Mouse (Mus musculus): ENCODE measurements at regions not wholly inside any gene's neighbourhood (a gene's known extent, or its start where the extent isn't known, plus 50 kb on each side); places are given as distances from the start of the nearest gene placed in this dataset.

- Histone ChIP-seq H3K27ac (ENCODE audit: control insufficient read depth, low read depth, low read length) (no peak overlapping the region), H3K27me3 (ENCODE audit: control insufficient read depth in 1 of 2, insufficient read depth in 2 of 2, low read length in 2 of 2) (no peaks in the 10 kb centered on the region), H3K9ac (ENCODE audit: control insufficient read depth, low read depth, low read length, poor library complexity, severe bottlenecking) (no peak overlapping the region), H3K9me3 (replicated peaks; ENCODE audit: insufficient read depth, low read length) (no peaks in the 10 kb centered on the region), H3K4me3 (ENCODE audit: control insufficient read depth in 1 of 2, insufficient read depth in 1 of 2, low read depth in 2 of 2, low read length in 2 of 2) (no peak overlapping the region), H3K4me1 (ENCODE audit: control insufficient read depth in 1 of 2, insufficient read depth in 2 of 2, low read length in 2 of 2) (no peaks in the 10 kb centered on the region), H3K79me2 (ENCODE audit: control insufficient read depth, insufficient read depth, low read length, poor library complexity) (no peaks in the 10 kb centered on the region), H3K36me3 (ENCODE audit: control insufficient read depth in 1 of 2, insufficient read depth in 2 of 2, low read length in 2 of 2) (no peaks in the 10 kb centered on the region)
- TF ChIP-seq E2F4 (IDR thresholded peaks at IDR 0.05; ENCODE audit: borderline replicate concordance, low read depth, low read length) (no peak), KAT2A (conservative IDR thresholded peaks at IDR 0.05; ENCODE audit: low read depth, low read length) (no peak), RAD21 (IDR thresholded peaks at IDR 0.05; ENCODE audit: low read depth, low read length) (no peak), CHD1 (IDR thresholded peaks at IDR 0.05; ENCODE audit: low read depth, low read length) (no peak), ZC3H11A (IDR thresholded peaks at IDR 0.05; ENCODE audit: low read depth, low read length) (no peak), NELFE (IDR thresholded peaks at IDR 0.05; ENCODE audit: low read depth, low read length) (no peak), MAX (IDR thresholded peaks at IDR 0.05; ENCODE audit: low read length) (no peak), MEF2A (IDR thresholded peaks at IDR 0.05; ENCODE audit: extremely low read depth, insufficient replicate concordance, low read depth, low read length, poor library complexity, severe bottlenecking) (no peak), USF1 (IDR thresholded peaks at IDR 0.05; ENCODE audit: low read depth, low read length) (no peak), NRF1 (IDR thresholded peaks at IDR 0.05; ENCODE audit: insufficient read depth, low read depth, low read length, poor library complexity, severe bottlenecking) (no peak), GABPA (IDR thresholded peaks at IDR 0.05; ENCODE audit: low read depth, low read length) (no peak), MAFK (IDR thresholded peaks at IDR 0.05; ENCODE audit: borderline replicate concordance, low read depth, low read length) (no peak)
- no peak for DNase-seq (ENCODE audit: low read depth, low spot score)
Observed at GRCm38 (mm10) chr5:83651329-83651728, 296.3 kb upstream of the Tecrl start.

DNA sequence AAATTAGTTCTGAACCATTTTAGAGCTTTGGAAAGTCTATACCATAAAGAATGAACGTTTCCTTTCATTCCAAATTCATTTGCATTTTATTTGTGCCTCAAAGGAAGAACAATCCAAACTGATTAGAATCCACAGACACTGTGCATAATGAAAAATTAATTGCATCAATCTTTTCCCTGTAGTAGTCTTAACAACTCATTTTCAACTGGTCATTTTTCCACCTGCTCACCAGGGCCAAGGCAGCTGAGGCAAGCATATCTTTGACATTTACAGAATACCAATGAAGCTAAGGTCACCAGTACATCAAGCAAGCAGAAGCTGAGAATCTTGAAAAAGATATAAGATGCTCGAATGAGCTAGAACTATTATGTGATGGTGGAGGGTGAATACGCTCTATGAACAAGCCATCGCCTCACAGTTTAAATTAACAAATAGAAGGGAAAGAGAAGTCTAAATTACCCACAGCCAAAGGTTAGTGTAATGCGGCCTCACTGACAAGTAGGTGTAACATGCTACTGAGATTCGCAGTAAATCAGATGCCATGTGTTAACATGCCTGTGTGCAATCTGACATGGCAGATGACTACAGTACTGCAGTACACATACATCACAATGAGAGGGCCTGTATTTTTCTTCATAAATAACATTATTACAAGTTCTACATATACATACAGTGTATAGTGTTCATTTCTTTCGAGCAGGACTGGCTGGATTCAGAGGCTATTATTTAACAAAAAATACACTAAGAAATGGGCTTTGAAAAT lies 267.8 kb upstream of the Tecrl start:
- DNase-seq (ENCODE audit: low read depth, low spot score) = no peak
- Histone ChIP-seq H3K27me3 (ENCODE audit: control insufficient read depth in 1 of 2, insufficient read depth in 2 of 2, low read length in 2 of 2) (no peaks in the 10 kb centered on the region), H3K27ac (ENCODE audit: control insufficient read depth, low read depth, low read length) (no peak overlapping the region), H3K4me3 (ENCODE audit: control insufficient read depth in 1 of 2, insufficient read depth in 1 of 2, low read depth in 2 of 2, low read length in 2 of 2) (no peak overlapping the region), H3K79me2 (ENCODE audit: control insufficient read depth, insufficient read depth, low read length, poor library complexity) (no peaks in the 10 kb centered on the region), H3K9me3 (replicated peaks; ENCODE audit: insufficient read depth, low read length) (no peaks in the 10 kb centered on the region), H3K36me3 (ENCODE audit: control insufficient read depth in 1 of 2, insufficient read depth in 2 of 2, low read length in 2 of 2) (no peaks in the 10 kb centered on the region), H3K9ac (ENCODE audit: control insufficient read depth, low read depth, low read length, poor library complexity, severe bottlenecking) (no peak overlapping the region), H3K4me1 (ENCODE audit: control insufficient read depth in 1 of 2, insufficient read depth in 2 of 2, low read length in 2 of 2) (no peaks in the 10 kb centered on the region)
- TF ChIP-seq HCFC1 (IDR thresholded peaks at IDR 0.05; ENCODE audit: low read depth, low read length) = no peak

DNA sequence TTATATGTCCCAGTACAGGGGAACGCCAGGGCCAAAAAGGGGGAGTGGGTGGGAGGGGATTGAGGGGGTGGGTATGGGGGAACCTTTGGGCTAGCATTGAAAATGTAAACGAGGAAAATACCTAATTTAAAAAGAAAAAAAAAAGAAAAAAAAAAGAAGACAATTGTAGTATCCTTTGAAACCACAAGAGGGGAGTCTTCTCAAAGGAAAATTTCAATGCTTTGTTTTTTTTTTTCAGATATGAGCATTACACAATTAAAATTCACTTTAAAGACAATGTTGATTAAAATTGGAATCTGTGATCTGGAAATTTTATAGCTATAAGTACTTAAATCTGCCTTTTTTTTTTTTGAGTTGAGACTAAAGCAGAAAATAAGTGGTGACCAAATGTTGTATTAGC lies 255.8 kb upstream of the Tecrl start:
- no peaks in the 10 kb centered on the region for H3K27me3 ChIP-seq (ENCODE audit: control insufficient read depth in 1 of 2, insufficient read depth in 2 of 2, low read length in 2 of 2)
- no peaks in the 10 kb centered on the region for H3K36me3 ChIP-seq (ENCODE audit: control insufficient read depth in 1 of 2, insufficient read depth in 2 of 2, low read length in 2 of 2)
- no peaks in the 10 kb centered on the region for H3K79me2 ChIP-seq (ENCODE audit: control insufficient read depth, insufficient read depth, low read length, poor library complexity)
- H3K4me1 ChIP-seq (ENCODE audit: control insufficient read depth in 1 of 2, insufficient read depth in 2 of 2, low read length in 2 of 2) = no peaks in the 10 kb centered on the region
- DNase-seq (ENCODE audit: low read depth, low spot score) = peak; percentile 1
- no peak overlapping the region for H3K27ac ChIP-seq (ENCODE audit: control insufficient read depth, low read depth, low read length)
- H3K9me3 ChIP-seq (replicated peaks; ENCODE audit: insufficient read depth, low read length) = no peaks in the 10 kb centered on the region
- H3K4me3 ChIP-seq (ENCODE audit: control insufficient read depth in 1 of 2, insufficient read depth in 1 of 2, low read depth in 2 of 2, low read length in 2 of 2) = no peak overlapping the region
- H3K9ac ChIP-seq (ENCODE audit: control insufficient read depth, low read depth, low read length, poor library complexity, severe bottlenecking) = no peak overlapping the region
- TF ChIP-seq GATA1 (IDR thresholded peaks at IDR 0.05; ENCODE audit: low read depth, low read length) = no peak
- TF ChIP-seq POLR2A (IDR thresholded peaks at IDR 0.05; ENCODE audit: control insufficient read depth in 1 of 2, insufficient read depth in 1 of 2, low read depth in 1 of 2, low read length in 2 of 2, poor library complexity in 1 of 2) = no peak
- TF ChIP-seq BHLHE40 (IDR thresholded peaks at IDR 0.05; ENCODE audit: borderline replicate concordance, low read depth, low read length) = no peak
- TF ChIP-seq NELFE (IDR thresholded peaks at IDR 0.05; ENCODE audit: low read depth, low read length) = no peak
- TF ChIP-seq USF2 (IDR thresholded peaks at IDR 0.05; ENCODE audit: borderline replicate concordance in 1 of 2, insufficient read depth in 1 of 2, low read depth in 1 of 2, low read length in 2 of 2) = no peak
- no peak for TF ChIP-seq KAT2A (conservative IDR thresholded peaks at IDR 0.05; ENCODE audit: low read depth, low read length)
- peak; percentile 32 for TF ChIP-seq SMC3 (IDR thresholded peaks at IDR 0.05; ENCODE audit: low read depth, low read length)
- no peak for TF ChIP-seq MAX (IDR thresholded peaks at IDR 0.05; ENCODE audit: low read length)
- no peak for TF ChIP-seq TCF12 (IDR thresholded peaks at IDR 0.05; ENCODE audit: low read depth, low read length)
- no peak for TF ChIP-seq HCFC1 (IDR thresholded peaks at IDR 0.05; ENCODE audit: low read depth, low read length)
- TF ChIP-seq MAZ (IDR thresholded peaks at IDR 0.05; ENCODE audit: low read depth, low read length) = no peak
- no peak for TF ChIP-seq E2F4 (IDR thresholded peaks at IDR 0.05; ENCODE audit: borderline replicate concordance, low read depth, low read length)
- peak in 2 of 3 experiments; percentile 24 to 30; a peak in 2 of 6 replicates for TF ChIP-seq CTCF (IDR thresholded peaks at IDR 0.05 in 2 of 3, conservative IDR thresholded peaks at IDR 0.05 in 1 of 3; ENCODE audit: control insufficient read depth in 1 of 3, insufficient read depth in 1 of 3, low read depth in 2 of 3, low read length in 3 of 3, poor library complexity in 1 of 3, severe bottlenecking in 1 of 3)
- TF ChIP-seq CHD1 (IDR thresholded peaks at IDR 0.05; ENCODE audit: low read depth, low read length) = no peak
- peak; percentile 66 for TF ChIP-seq ZNF384 (IDR thresholded peaks at IDR 0.05; ENCODE audit: low read depth, low read length)
- peak; percentile 14; the same call in 1 of the 2 replicates for TF ChIP-seq ZC3H11A (IDR thresholded peaks at IDR 0.05; ENCODE audit: low read depth, low read length)
- TF ChIP-seq RCOR1 (IDR thresholded peaks at IDR 0.05; ENCODE audit: low read depth, low read length) = no peak
- TF ChIP-seq CHD2 (IDR thresholded peaks at IDR 0.05; ENCODE audit: low read length) = no peak

Data from MEL (cell line).